Comparison of ENCODE assay signal across 21 mouse cellular contexts in the genomic region with DNA sequence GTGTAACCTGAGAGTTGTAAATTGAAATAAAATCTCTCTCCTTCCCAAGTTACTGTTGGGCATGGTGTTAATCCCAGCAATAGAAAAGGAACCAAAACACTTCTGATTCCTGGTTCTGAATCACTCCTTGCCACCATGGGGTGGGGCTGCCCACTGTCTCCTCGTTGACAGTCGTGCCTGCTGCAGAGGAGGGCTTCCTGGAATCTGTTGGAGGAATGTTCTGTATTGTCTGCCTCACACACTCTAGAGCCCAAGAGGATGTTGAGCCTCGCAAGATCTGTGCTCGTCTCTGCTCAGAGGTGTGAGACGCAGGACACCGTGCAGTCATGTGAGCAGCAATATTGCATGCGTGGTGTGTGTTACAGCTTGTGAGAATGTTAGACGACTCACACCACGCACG.
A peak's percentile ranks its signal among the peaks of the same experiment; 100 is the strongest.
DNase-seq lines count a peak whose midpoint lies in the region; ATAC-seq lines count a peak whose summit lies in the region.
"Had no signal": no experiment of that assay in that cellular context is flagged by ENCODE, and none has a peak within 500 bp of the region (broad histone marks: within the 10 kb centered on the region; RNA-seq: fewer than 3 reads in every experiment).

No protein-coding gene starts in this region.

- H3K4me1 ChIP-seq in megakaryocyte, embryonic 14.5 days, result no peaks in the 10 kb centered on the region
- peaks cover 31% of the 10 kb centered on the region for H3K4me1 ChIP-seq in midbrain, embryonic 13.5 days (replicated peaks)
- H3K4me1 ChIP-seq in midbrain, embryonic 14.5 days (ENCODE audit: control insufficient read depth, insufficient read depth, low read length), result peaks cover 22% of the 10 kb centered on the region
- H3K4me1 ChIP-seq: embryonic facial prominence, embryonic 13.5 days; embryonic facial prominence, embryonic 15.5 days had no signal

- WGBS in midbrain, embryonic 13.5 days, result 74% methylated on average over 10 of the region's 10 CpGs
- 81% methylated on average over 10 of the region's 10 CpGs for WGBS in midbrain, embryonic 14.5 days

- H3K4me3 ChIP-seq in megakaryocyte, embryonic 14.5 days (replicated peaks), result peak overlapping the region; percentile 16
- H3K4me3 ChIP-seq in midbrain, embryonic 13.5 days (replicated peaks), result no peak overlapping the region
- no peak overlapping the region for H3K4me3 ChIP-seq in midbrain, embryonic 14.5 days (replicated peaks; ENCODE audit: low read depth, low read length)
- H3K4me3 ChIP-seq: embryonic facial prominence, embryonic 13.5 days; embryonic facial prominence, embryonic 15.5 days; erythroblast, embryonic 14.5 days; forebrain, embryonic 10.5 days; forebrain, embryonic 12.5 days had no signal

- no peaks in the 10 kb centered on the region for H3K27me3 ChIP-seq in megakaryocyte, embryonic 14.5 days (replicated peaks)
- peaks cover 6% of the 10 kb centered on the region; the same call in 1 of the 2 replicates for H3K27me3 ChIP-seq in midbrain, embryonic 13.5 days
- H3K27me3 ChIP-seq in midbrain, embryonic 14.5 days (ENCODE audit: control insufficient read depth, insufficient read depth, low read length), result no peaks in the 10 kb centered on the region
- H3K27me3 ChIP-seq: forebrain, embryonic 12.5 days had no signal

- DNase-seq in midbrain, embryonic 14.5 days, result no peak
- DNase-seq: adrenal gland, adult 2 months; adrenal gland, postnatal 10 days; adrenal gland, postnatal 25 days; cerebellum, adult 11 months; cerebellum, adult 18-20 months; cerebellum, adult 8-10 months; cerebellum, adult 9-11 months; cerebellum, postnatal 14 days; cerebellum, postnatal 36 days; embryo, embryonic 11 days had no signal

- no peak overlapping the region for H3K4me2 ChIP-seq in midbrain, embryonic 13.5 days (replicated peaks)
- H3K4me2 ChIP-seq in midbrain, embryonic 14.5 days (ENCODE audit: low read length), result no peak overlapping the region
- H3K4me2 ChIP-seq: embryonic facial prominence, embryonic 13.5 days; embryonic facial prominence, embryonic 15.5 days; forebrain, embryonic 12.5 days had no signal

- no peaks in the 10 kb centered on the region for H3K36me3 ChIP-seq in megakaryocyte, embryonic 14.5 days (replicated peaks; ENCODE audit: low read length)
- no peaks in the 10 kb centered on the region for H3K36me3 ChIP-seq in midbrain, embryonic 13.5 days
- H3K36me3 ChIP-seq in midbrain, embryonic 14.5 days (ENCODE audit: control insufficient read depth, insufficient read depth, low read length), result no peaks in the 10 kb centered on the region
- H3K36me3 ChIP-seq: embryonic facial prominence, embryonic 13.5 days; embryonic facial prominence, embryonic 15.5 days; forebrain, embryonic 10.5 days; forebrain, embryonic 12.5 days had no signal

- H3K9me3 ChIP-seq in megakaryocyte, embryonic 14.5 days, result peaks cover 91% of the 10 kb centered on the region
- no peaks in the 10 kb centered on the region for H3K9me3 ChIP-seq in midbrain, embryonic 13.5 days
- no peaks in the 10 kb centered on the region for H3K9me3 ChIP-seq in midbrain, embryonic 14.5 days (ENCODE audit: control insufficient read depth, low read length)
- H3K9me3 ChIP-seq: embryonic facial prominence, embryonic 13.5 days; embryonic facial prominence, embryonic 15.5 days; forebrain, embryonic 10.5 days; forebrain, embryonic 12.5 days had no signal

- no peak overlapping the region for H3K9ac ChIP-seq in midbrain, embryonic 13.5 days (replicated peaks)
- no peak overlapping the region for H3K9ac ChIP-seq in midbrain, embryonic 14.5 days (replicated peaks; ENCODE audit: low read length)
- H3K9ac ChIP-seq: embryonic facial prominence, embryonic 13.5 days; embryonic facial prominence, embryonic 15.5 days; forebrain, embryonic 12.5 days had no signal

- no peak overlapping the region for H3K27ac ChIP-seq in midbrain, embryonic 13.5 days
- no peak overlapping the region for H3K27ac ChIP-seq in midbrain, embryonic 14.5 days (replicated peaks; ENCODE audit: low read depth, low read length)
- H3K27ac ChIP-seq: embryonic facial prominence, embryonic 13.5 days; embryonic facial prominence, embryonic 15.5 days; forebrain, embryonic 10.5 days; forebrain, embryonic 12.5 days had no signal

- ATAC-seq in megakaryocyte, adult 5-6 weeks (ENCODE audit: poor library complexity, severe bottlenecking), result no peak
- ATAC-seq in midbrain, embryonic 13.5 days, result 0 out of 2 replicates have a peak, but pooled peaks have one; percentile 19
- ATAC-seq in midbrain, embryonic 14.5 days (ENCODE audit: low FRiP score, low TSS enrichment), result no peak
- ATAC-seq: forebrain, embryonic 14.5 days; forebrain, embryonic 16.5 days had no signal
